Mouse (Mus musculus) bone marrow, adult 2 months (tissue): ENCODE measurements around the gene Tjap1.

ENCODE experiments used
- CTCF ChIP-seq: fragments of 200-500 bp; IDR thresholded peaks from 2 replicates; pipeline ENCODE4 v1.5.1; 2011; ENCODE audit warnings: low read length, control low read depth; ENCODE audit not compliant: control insufficient read depth, insufficient read depth
- POLR2A ChIP-seq: fragments of 200-500 bp; IDR thresholded peaks from 2 replicates; pipeline ENCODE4 v1.6.1; 2011; ENCODE audit warnings: low read depth, mild to moderate bottlenecking, control low read depth, low read length, borderline replicate concordance; ENCODE audit not compliant: control insufficient read depth

GRCm38 (mm10) chr17:46221601-46222000, 61.2 kb downstream of the Tjap1 start:
- TF ChIP-seq CTCF (no peak), POLR2A (no peak)
